Comparison of ENCODE assay signal across 8 mouse cellular contexts in genomic region chr9:29877583-29877982, GRCm38 (mm10).
"Had no signal": no experiment of that assay in that cellular context is flagged by ENCODE, and none has a peak within 500 bp of the region (broad histone marks: within the 10 kb centered on the region; RNA-seq: fewer than 3 reads in every experiment).

No protein-coding gene starts in this region.

- DNase-seq: kidney, adult 18-20 months; kidney, postnatal 10 days; layer of hippocampus, postnatal 36 days; lung, adult 2 months; lung, postnatal 36 days; spleen, adult 18-20 months; thymus, adult 2 months; thymus, postnatal 25 days had no signal
